Mouse (Mus musculus) heart, postnatal 25 days (tissue): ENCODE data around the gene Fxn. TPM values are rescaled to one million over a fixed set of nuclear protein-coding genes. Genes with fewer than 3 reads are reported as not detected.

Experiments used
- DNase-seq: peaks from one replicate; pipeline ENCODE4 v3.0.0; 2022; ENCODE audit warnings: low spot score
- intact Hi-C: fragments of 180-260 bp; cut with DNase I; formaldehyde crosslinking; loops from one replicate; pipeline ENCODE4 v1.15.1; 2025
- total RNA-seq, 2 experiments: library from RNA; stranded (reverse); gene quantifications; 2 replicates each; pipeline ENCODE4 v1.2.3; 2021

The Fxn gene
- total RNA-seq, result 10 to 100 TPM; 27.7 to 28.9 TPM

DNA sequence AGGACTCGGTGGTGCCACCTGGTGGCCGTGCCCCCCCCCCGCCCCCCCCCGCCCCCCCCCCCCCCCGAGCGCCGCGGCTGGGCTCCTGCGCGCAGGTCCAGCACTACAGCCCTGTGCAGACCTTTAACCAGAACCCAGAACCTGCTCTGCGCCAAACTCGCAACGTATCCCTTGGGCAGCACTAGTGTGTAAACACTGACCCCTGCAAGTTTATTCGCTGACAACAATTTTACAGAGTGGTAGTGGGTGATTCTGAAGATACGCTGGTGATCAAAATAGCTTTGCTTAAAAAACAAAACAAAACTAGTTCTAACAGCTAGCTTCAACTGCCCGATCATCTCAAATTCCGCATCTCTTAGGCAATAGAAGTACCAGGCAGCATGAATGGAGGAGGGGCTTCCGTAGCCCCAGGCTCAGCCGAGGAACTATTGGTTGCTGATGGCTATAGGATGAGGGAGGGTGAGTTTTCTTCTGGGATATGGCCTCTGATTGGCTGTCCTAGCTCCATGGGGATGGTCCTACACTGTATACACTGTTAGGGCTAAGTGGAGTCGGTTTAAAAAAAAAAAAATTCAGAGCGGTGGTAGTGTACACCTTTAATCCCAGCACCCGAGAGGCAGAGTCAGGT is at the start of gene Fxn:
Gene Fxn, minus strand, starts transcription at position 5 of the 628 bp plus-strand sequence.
- DNase-seq, result no peak
- intact Hi-C loops, result loop anchor here (5.0 to 10.0 kb wide), 2 partner anchors 584 to 593 kb away; partner anchors contain the start of genes Pgm5 and Ptar1

DNA sequence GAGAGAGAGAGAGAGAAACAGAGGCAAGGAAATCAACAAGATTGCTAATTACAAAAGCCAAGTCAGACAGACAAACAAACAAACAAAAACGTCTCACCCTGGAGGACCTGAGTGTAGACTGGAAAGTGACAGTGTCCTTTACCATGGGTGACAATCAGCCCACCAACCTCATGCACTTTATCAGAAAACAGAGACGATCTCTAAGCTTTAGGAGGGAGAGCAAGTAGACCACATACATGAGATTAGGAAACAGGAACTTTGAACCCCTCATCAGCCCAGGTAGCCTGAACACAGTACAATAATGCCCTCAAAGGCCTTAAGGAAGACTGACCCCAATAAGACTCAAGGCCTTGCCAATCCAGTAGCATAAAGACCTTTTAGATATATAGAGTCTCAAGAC is 47.5 kb upstream of the Fxn start:
- DNase-seq, result no peak
- intact Hi-C loops, result no loop called here

DNA sequence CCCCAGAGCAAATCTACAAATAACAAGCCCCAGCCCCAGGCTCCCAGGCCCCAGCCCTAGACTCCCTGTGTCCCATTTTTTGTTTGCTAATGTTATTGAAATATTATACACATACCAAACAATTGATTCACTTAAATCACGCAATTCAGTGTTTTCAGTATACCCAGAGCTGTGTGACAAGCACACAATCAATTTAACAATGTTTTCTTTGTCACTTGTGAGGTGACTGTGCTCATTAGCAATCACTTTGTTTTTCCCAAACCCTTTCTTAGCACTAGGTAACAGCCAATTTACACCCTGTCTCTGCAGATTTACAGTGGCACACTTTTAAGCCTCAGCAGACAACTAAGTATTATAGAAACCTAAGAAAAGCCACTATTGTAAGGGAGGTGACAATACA is 46.6 kb upstream of the Fxn start:
- intact Hi-C loops, result no loop called here
- no peak for DNase-seq

DNA sequence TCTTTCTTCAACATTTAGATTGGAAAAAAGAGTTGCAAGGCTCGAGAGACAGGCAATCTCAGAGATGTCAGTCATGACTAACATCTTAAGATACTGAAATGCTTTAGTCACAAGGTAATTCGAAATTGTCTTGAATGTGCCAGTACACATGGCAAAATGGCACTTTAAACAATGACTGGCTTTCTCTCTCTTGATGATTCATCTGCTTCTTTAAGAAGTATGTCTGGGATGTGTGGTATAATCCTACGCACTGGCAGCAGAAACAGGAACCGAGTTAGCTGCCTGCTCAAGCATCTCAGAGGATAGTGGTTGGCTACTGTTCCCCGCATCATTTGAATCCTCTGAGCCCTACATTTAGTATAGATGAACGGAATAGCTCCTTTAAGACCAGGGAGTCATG is 45.3 kb upstream of the Fxn start:
- DNase-seq, result no peak
- intact Hi-C loops, result no loop called here

DNA sequence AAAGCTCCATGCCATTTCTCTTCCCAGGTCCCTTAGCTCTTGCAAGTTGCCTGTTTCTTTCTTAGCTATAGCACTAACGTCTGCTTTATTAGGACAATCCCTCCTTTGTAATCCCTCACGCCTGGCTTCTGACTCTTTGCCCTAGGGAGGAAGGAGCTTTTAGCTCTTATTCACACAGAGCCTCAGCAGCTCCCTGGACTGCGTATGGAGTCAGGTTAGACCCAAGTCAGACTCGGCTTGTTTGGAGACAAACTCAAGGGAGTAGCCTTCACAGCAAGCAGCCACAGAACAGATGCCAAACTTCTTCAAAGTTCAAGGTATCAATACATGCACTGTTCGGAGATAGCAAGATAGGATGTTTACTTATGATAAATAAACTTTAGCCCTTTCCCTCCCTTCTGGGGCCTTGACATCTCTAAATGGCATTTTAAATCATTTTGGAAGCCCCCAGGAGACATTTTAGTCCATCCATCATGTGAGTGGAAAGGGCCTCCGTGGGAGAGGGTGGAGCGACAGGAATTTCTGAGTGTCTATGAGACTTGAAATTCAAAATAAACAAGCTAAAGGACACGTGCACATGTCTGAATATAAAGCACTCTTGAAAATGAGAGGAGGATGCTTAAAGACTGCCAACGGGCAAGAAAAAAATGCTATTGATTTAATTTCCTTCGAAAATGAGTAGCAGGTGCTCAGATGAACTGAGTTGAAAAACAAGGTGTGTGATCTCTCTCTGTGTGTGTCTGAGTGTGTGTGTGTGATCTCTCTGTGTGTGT is 43.6 kb upstream of the Fxn start:
- DNase-seq, result no peak
- intact Hi-C loops, result no loop called here

DNA sequence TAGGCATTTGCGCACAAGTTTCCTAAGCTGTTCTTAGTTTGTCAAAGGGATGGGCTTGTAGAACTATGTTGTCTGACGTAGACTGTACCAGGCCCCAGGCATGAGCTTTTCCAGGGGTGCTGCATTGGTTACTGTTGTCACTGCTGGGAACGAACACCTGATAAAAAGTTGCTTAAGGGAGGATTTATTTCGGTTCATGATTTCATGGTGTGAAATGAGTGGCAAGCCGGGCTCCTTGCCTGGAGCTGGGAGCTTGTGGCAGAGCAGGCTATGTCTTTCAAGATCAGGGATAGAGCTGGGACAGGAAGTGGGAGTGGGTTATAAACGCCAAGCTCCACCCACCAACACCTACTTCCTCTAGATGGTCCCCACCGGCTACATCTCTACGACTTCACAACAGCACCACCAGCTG is 41.5 kb upstream of the Fxn start:
- intact Hi-C loops, result no loop called here
- no peak for DNase-seq

DNA sequence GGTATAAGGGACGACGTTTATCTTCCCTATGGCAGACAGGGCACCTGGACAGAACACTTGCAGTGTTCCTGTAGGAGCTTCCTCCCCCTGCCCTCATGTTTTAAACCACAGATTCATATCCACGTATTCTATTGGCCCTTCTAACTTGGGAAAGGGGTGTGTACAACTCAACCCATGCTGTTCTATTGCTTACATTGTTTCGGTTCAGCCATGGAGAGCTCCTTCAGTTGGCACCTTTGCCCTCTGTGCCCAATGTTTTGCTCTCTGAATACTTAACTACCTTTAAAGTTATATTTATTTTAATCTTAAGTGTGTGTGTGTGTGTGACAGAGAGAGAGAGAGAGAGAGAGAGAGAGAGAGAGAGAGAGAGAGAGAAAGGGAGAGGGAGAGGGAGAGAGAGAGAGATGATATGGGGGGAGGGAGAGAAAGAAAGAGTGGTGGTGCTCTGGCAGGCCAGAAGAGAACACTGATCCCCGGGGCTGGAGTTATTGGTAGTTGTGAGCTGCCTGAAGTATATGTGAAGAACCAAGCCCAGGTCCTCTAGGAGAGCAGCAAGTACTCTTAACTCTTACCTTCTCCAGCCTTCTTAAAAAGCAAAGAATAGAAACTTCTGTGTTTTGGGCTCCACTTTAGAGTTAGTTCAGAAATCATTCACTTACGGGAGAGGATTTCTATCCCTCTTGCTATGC is 41.0 kb upstream of the Fxn start:
- intact Hi-C loops, result no loop called here
- no peak for DNase-seq

DNA sequence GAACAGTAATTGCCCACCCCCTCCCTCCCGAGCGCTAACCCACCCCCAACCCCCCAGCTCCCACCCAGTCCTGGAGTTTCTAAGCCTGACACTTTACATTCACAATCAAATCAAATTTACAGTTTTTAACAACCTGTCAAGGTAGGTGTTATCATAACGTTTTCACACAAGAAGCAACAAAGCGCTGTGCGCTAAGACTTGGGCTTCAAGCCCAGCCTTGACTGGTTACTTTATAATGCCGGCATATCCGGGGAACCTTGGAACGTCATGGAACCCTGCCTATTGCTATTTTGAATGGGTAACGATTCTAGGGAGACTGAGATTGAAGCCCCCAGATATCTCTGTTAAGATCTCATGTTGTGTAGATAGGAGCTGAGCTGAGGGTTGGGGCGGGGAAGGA is 37.8 kb upstream of the Fxn start:
- intact Hi-C loops, result no loop called here
- no peak for DNase-seq

DNA sequence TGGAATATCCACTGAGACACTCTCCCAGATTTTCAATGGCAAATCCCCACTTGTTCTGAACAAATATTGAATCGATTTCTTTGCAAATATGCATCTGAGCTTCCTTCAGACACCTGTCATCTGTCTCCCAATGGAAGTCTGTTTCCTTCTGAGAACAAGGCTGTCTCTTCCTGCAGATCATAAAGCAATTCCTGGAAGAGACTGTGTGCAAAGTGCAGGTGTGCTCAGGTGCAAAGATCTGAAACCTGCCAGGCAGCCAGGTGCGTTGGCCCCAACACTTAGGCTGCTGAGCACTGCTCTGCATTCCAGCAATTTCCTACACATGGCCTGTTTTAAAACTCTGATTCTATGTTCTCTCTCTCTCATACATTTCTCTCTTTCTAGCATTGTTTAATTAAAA is 37.3 kb upstream of the Fxn start:
- intact Hi-C loops, result no loop called here
- DNase-seq, result no peak

DNA sequence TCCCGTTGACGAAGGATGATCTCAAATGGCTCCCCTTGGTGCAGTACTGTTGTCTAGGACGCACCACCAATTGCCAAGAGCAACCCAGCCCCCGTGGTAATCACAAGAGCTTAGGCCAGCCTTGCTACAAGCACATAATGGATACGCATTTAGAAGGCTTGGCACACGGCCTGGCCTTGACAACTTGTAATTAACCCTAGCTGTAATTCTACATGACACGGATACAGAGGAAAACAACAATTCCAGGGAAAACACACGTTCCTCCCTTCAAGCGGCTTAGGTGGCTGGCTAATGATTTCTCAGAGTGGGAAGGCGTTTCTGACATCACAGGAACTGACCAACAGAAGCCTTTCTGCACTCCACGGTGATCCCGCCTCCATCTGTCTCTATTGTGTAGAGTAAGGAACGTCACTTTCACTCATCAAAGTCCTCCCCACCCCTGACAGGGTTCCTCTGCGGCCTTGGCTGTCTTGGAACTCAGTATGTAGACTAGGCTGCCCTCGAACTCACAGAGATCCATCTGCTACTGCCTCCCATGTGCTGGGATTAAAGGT is 36.7 kb upstream of the Fxn start:
- intact Hi-C loops, result no loop called here
- no peak for DNase-seq

DNA sequence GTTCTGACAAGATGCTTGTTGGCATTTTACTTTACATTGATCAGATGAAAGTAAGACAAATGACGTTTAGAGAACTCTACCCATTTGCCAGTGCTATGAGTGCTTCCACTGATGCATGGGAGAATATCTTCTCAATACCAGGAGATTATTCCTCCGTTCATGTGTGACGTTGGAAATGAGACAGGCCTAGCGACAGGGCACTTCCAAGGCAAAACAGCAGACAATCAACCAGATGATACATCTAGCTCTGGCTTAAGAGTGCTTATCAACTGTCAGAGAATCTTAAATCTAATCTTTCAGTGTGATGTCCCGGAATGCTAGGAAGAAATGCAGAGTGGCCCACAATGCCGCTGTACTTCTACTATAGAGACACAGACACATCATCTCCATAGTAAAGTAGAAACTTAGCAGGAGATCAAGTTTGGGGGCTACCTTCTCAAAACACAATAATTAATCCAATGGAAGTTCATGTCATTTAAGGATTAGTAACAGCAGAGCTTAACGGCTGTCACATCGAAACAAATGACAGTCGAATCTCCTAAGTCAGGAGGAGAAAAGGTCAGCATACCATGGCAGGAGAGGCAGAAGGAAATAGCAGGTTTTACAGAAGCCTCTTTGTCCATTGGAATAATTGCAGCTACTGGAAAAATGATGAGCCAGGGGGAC is 35.8 kb upstream of the Fxn start:
- intact Hi-C loops, result no loop called here
- DNase-seq, result no peak

DNA sequence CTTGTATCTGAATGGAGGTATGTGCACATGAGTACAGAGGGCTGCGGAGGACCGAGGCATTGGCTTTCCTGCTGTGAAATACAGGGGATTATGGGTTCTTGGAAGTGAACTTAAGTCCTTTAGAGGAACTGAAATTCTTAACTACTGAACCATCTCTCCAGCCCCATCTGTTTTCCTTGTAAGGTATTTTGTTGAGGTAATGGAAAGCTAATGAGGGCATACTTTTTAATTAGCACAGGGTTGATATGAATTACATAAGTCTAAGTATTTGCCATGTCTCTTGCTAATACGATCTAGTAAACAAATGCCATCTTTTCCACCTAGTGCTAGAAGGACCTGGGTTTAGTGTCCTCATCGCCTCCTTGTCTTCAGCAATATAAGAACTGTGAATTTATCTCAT is 34.8 kb upstream of the Fxn start:
- DNase-seq, result no peak
- intact Hi-C loops, result no loop called here

DNA sequence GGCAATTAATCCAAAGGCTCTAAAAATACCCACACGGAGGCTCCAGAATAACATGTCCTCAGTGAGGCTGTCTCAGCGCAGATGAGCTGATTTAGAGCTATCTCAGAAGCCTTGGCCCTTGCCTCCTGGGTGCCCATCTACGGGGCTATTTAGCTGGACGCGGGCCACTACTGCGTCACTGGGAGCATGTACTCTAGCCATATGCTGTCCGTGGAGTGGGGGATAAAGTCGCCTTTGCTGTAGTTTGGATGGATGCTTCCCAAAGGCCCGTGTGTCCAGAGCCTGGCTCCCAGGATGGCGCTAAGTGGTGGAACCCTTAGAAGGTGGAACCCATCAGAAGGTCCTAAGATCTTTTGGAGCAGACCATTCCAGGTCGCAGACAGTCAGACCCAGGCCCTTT is 34.3 kb upstream of the Fxn start:
- no peak for DNase-seq
- intact Hi-C loops, result no loop called here

DNA sequence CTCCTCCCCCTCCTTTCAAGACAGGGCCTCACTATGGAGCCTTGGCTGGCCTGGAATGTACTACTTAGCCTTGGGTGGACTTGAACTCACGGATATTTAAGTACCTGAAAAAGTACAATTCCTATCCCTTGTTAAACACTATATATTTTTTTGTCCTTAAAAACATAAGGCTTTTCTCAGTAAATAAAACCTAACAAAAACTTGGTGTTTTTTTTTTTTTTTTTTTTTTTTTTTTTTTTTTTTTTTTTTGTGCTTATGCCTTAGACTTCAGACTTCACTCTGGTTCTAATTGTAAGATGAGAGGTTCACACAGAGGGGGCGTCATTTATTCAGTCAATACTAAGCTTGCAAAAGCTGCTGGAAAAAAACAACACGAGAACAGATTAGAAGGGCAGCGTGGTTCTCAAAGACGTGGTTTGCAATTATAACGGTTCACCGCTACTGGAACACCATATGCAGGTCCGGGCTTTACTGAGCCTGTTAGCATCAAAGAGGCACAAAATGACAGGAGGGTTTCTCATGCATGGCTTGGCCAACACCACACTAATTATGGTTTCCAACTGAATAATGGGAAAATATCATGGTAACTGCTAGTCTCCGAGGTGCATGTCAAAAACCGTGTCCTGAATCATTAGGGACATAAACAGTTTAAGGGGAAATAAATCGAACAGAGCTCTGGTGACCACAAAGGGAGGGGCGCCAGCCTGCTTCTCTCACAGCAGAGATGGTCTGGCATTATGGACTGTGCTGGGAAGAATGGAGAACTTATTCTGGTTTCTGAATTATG is 32.3 kb upstream of the Fxn start:
- DNase-seq, result no peak
- intact Hi-C loops, result no loop called here

DNA sequence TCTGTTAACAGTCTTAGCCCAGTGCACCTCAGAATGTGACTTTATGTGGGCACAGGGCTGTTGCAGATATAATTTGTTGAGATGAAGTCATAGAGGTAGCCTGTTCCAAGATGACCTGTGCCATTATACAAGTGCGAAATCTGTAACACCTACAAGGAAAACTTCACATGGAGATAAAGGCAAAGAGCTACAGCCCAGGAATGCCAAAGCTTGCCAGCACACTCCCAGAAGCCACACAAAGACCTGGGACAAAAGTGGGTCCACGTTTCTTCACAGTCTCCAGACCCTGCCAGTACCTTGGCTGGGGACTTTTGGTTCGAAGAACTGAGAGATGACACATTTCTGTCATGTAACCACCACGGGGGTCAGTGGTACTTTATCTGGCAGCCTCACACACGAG is 31.6 kb upstream of the Fxn start:
- intact Hi-C loops, result no loop called here
- no peak for DNase-seq

DNA sequence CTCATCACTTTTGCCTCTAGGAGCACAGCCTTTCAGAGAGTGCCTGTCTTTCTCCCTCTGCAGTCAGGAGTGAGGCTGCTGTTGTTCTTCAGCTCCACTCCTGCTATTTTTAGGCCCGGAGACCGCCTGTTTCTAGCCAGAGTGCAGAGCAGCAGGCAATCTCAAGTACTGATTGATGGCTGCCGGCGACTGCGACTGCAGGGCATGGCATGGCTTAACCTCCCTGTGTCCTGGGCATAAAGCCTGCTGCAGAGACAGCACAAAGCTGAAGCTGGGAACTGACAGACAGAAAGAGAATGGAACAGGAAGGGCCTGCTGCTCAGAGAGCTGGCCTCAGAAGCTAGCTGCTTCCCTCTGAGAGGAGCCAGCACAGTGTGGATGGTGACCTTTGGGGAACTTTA is 27.9 kb upstream of the Fxn start:
- peak; percentile 41 for DNase-seq
- intact Hi-C loops, result no loop called here

DNA sequence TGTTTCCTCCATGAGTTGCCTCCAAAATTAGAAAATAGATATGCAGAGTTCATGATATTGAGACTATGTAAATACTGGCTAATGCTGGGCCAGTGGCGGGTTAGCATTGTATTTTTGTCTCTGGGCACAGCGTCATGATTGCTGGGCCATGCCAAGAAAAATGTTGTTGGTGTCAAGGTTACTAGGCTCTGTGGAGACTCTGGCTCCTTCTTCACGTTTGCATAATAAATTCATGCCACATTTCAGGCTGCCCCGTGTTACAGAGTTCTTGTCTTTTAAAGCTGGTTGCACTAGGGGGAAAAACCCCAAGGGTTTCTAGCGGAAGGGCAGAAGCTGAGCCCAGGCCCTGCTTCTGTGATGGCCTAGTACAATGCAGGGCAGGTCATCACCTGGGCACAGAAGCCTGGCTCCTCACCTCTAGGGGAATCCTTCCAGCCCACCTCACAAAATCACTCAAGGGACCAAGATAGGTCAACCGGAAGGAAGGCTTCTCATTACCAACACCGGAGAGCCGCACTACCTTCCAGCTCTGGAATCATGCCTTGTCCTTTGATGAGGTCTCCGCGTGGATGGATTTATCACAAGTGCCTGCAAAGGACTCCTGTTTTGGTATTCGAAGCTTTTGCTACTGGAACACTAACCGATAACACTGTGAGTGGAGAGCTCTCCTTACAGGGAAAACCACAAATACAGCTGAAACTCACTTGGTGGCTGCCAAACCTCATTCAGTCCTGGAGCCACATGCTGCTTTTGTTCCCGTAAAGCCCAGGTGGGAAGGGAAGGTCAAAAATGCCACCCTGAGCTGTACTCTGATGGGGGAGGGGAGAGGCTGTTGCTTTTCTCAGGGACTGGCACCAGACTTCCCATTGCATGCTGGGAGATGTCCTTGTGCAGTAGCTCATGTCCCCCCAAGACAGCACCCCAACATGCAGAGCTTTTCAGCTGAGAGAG is 27.1 kb upstream of the Fxn start:
- intact Hi-C loops, result no loop called here
- peak; percentile 19 for DNase-seq

DNA sequence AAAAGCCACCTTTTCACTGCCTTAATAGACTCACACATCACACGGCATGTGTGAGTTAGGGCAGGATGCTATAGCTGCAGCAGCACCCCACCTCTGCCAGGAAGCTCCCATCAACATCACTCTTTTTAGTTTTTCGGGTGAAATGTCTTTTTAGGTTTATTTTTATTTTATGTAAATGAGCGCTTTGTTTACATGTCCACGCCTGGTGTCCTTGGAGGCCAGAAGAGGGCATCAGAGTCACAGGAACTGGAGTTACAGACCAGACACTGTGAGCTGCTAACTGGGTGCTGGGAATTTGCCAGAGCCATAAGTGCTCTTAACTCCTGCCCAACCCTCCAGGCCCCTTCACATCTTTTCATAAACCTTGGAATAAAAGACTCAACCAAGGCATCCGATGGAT is 25.9 kb upstream of the Fxn start:
- DNase-seq, result no peak
- intact Hi-C loops, result no loop called here

DNA sequence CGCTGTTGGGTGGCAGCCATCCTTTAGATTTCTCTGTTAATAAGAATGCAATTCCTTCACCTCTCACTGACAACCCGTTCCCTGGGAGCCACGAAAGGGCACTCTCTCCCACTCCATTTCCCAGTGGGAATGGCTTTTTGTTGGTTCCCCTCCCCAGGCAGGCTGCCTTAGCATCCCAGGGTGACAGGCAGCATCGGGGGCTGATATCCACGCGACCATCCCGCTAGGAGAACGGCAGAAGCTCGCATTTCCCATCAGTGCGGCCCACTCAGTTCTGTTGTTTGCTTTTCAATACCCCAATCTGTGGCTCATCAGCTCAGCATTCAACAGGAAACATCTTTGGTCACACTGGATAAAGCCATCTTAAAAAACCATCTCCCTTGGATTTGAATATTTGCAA is 21.8 kb upstream of the Fxn start:
- intact Hi-C loops, result loop anchor here (5.0 kb wide), 4 partner anchors 175 to 570 kb away; partner anchors contain the start of gene Fam122a
- no peak for DNase-seq
